Mouse (Mus musculus) heart, adult 18-20 months (tissue): ENCODE measurements around the gene Nfkbiz. TPM values are rescaled to one million over a fixed set of nuclear protein-coding genes. Genes with fewer than 3 reads are reported as not detected.
"Not testable (repeated sequence)": the region's sequence is repeated elsewhere in the genome, so short reads cannot be mapped to it uniquely, and the experiment has no call there.

Experiments
- DNase-seq, 2 experiments: peaks; one replicate each; pipeline ENCODE4 v3.0.0; 2021 to 2022; ENCODE audit warnings: mixed read lengths in 1 of 2
- long read RNA-seq, 2 experiments: library from polyadenylated mRNA; stranded (forward); transcript quantifications; one replicate each; pipeline ENCODE4 v2.0.0; 2021
- total RNA-seq, 2 experiments: library from RNA; stranded (reverse); gene quantifications; 2 replicates each; pipeline ENCODE4 v1.2.3; 2021

Gene Nfkbiz
- 1 to 10 TPM; 1.8 to 2.3 TPM for total RNA-seq
- long read RNA-seq, experiment 1, partial matches to known transcripts, result 2 of 3 reads
- long read RNA-seq, experiment 1, other reads (novel, unspliced or antisense), result 0 of 3 reads
- long read RNA-seq, experiment 2, result 0 reads

DNA sequence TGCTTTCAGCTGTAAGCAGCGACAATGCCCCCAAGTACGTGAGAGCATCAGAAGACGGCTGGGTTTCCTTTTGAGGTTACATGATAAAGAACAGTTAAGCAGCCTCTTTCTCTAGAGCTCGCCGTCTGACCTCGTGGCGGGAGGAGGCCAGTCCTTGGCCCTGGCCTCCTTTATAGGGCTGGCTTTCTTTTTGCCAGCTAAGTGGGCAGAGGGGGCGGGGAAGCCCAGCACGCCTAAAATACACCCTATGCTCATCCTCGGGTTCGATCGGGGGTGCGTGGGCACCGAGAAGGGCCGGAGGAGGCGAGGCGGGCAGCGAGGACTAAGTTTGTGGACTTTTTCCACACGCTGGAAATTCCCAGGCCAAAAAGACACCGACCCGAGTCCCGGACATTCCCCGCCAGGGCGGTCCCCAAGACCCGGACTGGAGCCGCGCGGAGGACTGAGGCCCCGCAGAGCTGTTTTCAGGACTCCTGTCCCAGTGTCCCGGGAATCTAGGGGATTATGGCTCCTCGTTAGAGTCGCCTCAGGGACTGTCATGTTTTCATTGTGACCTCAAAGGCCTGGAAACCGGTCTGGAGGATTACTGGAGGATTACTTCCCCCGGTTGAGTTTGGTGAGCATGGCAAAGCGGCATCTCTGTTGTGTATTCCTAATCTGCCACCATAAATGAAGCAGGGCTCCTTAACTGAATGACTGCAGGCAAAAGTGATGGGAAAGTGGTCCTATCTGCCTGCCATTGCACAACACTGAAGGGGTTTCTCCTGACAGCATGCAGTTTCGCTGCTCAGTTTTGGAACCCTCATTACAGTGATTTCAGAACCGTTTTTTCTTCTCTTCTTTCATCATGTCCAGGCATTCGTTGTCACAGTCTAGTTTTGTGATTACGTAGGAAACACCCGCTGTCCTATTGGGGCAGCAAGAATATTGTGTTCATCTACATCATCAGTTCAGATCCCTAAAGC, at the start of gene Nfkbiz:
TSS of gene Nfkbiz (minus strand) at position 390 of the 965 bp plus-strand sequence.
- peak; percentile 93 to 97 for DNase-seq

DNA sequence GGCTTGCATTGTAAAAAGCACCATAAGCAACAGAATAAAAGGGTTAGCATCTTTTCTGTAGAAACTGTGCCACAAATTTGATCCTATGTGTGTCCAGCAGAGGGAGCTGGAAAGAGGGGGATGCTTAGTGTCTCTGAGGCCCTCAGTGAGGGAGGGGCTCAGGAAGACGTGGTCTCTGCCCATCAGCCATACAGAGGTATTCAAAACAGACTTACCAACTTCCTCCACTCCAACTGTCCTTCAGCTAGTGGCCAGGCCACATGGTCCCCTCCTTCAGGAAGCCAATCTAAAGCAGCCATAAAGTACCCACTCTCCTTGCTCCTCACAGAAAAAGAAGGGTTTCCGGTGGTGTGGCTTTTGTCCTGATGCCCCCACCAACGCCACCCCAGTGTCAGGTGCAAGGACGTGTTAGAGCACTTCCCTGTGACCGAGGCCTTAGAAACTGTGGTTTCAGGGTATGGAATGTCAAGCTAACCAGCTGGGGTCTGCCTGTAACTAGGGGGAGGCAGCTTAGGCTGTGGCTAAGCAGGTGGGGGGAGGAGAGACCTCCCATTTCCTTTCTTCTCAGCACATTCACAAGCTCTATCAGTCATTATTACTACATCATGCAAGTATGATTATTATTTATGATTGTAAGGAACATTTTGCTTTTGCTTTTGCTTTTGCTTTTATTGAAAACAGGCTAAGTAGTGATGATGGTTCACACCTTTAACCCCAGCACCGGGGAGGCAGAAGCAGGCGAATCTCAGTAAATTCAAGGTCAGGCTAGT, 49.3 kb upstream of the Nfkbiz start:
- DNase-seq, result no peak

- no peak for DNase-seq
These were observed 45.5 kb upstream of the Nfkbiz start for GRCm38 (mm10) chr16:55884246-55884645.

DNA sequence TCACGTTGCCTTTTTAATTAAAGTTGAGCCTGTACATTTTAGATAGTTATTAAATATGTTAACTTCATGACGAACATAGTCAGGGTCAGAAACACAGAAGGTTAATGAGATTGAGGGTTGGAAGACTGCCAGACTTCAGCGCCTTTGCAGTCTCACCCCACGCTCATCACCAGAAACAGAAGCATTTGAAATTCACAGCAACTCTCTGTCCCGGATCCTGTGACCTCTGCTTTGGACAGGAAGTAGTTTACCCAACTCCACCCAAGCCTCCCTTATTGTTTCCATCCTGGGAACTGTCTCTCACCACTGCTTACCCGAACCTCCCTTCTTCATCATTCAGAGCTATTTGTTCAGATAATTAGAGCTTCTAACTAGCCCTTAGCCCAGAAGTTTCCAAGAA, 37.3 kb upstream of the Nfkbiz start:
- peak in 1 of 2 experiments; percentile 19 for DNase-seq

- DNase-seq, result no peak
These were observed 25.1 kb upstream of the Nfkbiz start for GRCm38 (mm10) chr16:55863832-55864231.

DNA sequence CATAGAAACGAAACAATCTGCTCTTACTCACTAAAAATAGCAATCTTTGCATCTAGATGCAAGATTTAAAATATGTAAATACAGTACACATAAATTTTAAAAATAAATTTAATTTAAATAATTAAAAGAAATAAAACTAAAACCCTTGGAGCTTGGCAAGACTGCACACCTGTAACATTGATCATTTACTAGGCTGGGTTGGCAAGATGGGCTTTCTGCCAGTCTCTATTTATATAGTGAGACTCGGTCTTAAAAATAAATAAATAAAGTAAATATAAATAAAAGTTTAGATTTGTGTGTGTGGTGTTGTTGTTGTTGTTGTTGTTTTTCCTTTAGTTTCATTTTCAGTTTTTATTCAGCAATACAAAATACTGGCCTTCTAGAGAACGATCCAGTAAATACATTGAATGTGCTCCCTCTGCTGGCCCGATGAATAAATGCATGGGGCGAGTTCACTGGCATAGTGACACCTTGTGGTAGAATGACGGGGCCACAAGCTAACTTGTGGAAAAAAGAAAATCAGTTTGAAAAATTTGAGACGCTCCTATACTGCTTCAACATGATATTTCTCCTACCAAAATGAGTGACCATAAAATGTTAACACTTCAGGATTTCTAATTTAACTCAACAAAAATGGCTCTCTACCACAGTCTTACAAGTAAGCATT, 24.6 kb upstream of the Nfkbiz start:
- peak; percentile 64 to 81 for DNase-seq

GRCm38 (mm10) chr16:55861104-55861503, 22.4 kb upstream of the Nfkbiz start:
- DNase-seq, result no peak

DNA sequence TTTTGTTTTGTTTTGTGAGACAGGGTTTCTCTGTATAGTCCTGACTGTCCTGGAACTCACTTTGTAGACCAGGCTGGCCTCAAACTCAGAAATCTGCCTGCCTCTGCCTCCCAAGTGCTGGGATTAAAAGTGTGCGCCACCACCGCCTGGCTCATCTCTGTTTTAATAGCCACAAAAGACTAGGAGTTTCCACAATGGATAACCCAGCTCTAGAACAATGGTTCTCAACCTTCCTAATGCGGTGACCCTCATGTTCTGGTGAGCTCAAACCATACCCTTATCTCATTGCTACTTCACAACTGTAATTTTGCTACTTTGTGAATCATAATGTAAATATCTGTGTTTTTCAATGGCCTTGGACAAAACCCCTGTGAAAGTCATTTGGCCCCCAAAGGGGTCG, 20.7 kb upstream of the Nfkbiz start:
- not testable (repeated sequence) for DNase-seq

DNA sequence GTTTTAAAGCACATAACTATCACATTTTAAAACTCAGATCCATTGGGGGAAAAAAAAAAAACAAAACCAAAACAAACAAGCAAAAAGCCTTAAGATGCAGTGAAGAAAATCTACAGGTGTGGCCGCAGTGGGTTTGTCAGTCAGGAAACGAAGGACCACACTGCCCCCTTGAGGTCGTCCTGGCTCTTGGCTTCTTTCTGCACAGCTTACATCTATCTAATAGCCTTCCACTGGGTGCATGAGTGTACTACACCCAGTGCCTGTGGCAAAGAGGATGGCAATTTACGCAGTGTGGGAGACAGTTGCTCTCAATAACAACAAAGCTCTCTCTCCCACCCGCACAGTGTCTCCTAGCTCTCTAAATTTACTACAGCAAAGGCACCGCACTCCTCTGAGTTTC, 19.8 kb upstream of the Nfkbiz start:
- peak; percentile 42 to 83 for DNase-seq

GRCm38 (mm10) chr16:55852943-55853727, 14.4 kb upstream of the Nfkbiz start:
- DNase-seq, result peak; percentile 71 to 90

GRCm38 (mm10) chr16:55852515-55852914, 13.8 kb upstream of the Nfkbiz start:
- DNase-seq, result no peak

DNA sequence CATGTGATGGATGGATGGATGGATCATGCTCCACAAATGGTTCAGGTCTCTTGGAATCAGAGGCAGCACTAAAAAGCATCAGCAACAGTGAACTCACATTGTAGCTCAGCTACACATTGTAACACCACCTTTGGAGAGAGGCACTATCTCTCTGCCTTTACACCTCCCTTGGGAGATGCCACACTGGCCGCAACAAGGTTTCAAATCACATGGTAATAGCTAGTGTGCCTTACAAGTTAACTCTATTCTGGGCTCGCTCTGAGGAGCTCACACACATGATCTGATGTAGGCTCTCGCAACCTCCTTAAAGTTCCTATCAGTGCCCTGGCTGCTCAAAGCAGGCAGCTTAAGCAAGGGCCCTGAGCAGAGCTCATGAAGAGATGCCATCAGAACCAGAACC, 11.8 kb upstream of the Nfkbiz start:
- DNase-seq, result no peak

DNA sequence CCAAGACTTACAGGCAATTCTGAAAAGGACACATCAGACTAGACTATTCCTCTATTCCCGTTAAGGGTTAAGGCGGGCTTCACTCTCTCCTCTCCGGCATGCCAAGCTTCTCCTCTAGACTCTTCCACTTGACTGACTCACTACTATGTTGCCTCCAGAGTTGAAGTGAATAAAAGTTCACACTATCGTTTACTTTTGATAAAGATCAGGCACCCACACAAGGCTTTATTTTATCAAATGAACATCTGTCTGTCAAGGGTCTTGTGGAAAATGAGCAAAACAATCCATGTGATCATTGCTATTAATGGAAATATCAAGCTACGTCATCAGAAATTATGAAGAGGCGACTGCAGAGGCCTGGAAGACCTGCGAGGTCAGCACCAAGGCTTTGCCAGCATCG, 9.0 kb upstream of the Nfkbiz start:
- DNase-seq, result no peak

DNA sequence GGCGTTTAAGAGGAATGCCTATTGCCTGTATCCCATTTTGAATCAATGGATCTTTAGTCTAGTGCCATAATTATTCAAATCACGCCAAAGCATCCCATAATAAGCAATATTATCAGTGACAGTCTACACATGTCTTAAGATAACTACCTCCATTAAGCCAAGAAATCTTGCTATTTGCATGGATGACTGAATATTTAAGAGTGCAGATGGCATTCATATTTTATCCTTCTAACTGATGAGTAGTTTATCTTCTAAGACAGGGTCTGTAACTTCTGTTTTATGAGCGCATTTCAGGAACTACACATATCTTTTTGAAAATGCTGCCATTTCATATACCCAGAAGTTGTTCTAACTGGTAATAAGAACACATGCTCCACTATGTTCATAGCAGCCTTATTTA, 6.1 kb upstream of the Nfkbiz start:
- DNase-seq, result no peak

DNA sequence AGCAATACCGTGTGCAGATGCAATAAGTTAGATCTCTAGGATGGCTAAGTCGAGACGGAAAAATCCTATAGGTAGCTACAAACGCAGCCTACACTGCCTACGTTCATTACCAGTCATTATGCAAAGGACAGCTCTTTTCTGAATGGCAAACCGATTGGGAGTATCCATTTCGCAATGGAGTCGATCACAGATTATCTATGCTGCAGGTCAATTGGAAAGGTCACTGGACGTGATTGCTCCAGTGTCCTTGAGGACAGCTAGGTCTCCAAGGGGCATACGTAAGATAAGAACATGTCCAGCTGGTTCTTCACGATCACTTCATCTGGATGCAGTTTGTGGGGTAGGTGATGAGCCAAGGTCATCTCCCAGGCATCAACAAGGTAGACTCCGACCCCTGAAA, 5.2 kb upstream of the Nfkbiz start:
- DNase-seq, result no peak

GRCm38 (mm10) chr16:55843134-55843533, 4.4 kb upstream of the Nfkbiz start:
- no peak for DNase-seq

DNA sequence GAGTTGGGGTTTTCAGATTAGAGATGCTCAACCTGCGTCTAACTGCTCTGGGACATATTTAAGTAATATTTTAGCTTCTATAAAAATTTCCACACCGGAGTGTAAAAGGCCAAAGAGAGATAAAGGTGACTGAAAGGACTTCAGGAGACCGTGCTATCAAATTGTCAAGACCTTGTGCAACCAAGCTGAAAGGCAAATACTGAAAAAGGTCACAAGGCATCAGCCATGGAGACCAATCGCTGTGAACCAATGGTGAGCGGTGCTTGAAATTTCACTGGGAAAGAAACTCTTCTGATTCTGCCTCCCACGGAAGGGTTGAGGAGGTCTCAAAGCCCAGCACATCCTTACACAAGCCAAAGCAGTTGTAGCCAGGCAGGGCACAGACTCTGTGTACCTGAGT, 2.8 kb upstream of the Nfkbiz start:
- DNase-seq, result no peak

- no peak for DNase-seq
These were observed 580 bp downstream of the Nfkbiz start for GRCm38 (mm10) chr16:55838129-55838509.

GRCm38 (mm10) chr16:55837653-55838052, 1.0 kb downstream of the Nfkbiz start:
- not testable (repeated sequence) for DNase-seq

- DNase-seq, result no peak
These were observed 1.5 kb downstream of the Nfkbiz start for GRCm38 (mm10) chr16:55837168-55837567.

- DNase-seq, result no peak
These were observed 2.9 kb downstream of the Nfkbiz start for GRCm38 (mm10) chr16:55835798-55836197.

GRCm38 (mm10) chr16:55832617-55833016, 6.1 kb downstream of the Nfkbiz start:
- no peak for DNase-seq
